Mouse (Mus musculus) embryonic stem cell, embryonic (primary cell): Measurements from ENCODE around the gene Hist1h4c.
"Not testable (repeated sequence)": the region's sequence is repeated elsewhere in the genome, so short reads cannot be mapped to it uniquely, and the experiment has no call there.

Source experiments
- CTCF ChIA-PET, 4 experiments: fragments of 300-600 bp in 2 of 4; fragments of 350-600 bp in 2 of 4; sonication (Branson Sonifier 250); formaldehyde crosslinking; loops; one replicate each; lab custom pipeline; 2022; ENCODE audit warnings: inconsistent platforms in 2 of 4; lab: Charles Lee
- POLR2A ChIA-PET, 4 experiments: fragments of 300-600 bp in 2 of 4; fragments of 350-600 bp in 2 of 4; sonication (Branson Sonifier 250); formaldehyde crosslinking; loops; one replicate each; lab custom pipeline; 2022; ENCODE audit warnings: antibody characterized with exemption in 4 of 4, inconsistent platforms in 1 of 4; lab: Charles Lee

The Hist1h4c gene

DNA sequence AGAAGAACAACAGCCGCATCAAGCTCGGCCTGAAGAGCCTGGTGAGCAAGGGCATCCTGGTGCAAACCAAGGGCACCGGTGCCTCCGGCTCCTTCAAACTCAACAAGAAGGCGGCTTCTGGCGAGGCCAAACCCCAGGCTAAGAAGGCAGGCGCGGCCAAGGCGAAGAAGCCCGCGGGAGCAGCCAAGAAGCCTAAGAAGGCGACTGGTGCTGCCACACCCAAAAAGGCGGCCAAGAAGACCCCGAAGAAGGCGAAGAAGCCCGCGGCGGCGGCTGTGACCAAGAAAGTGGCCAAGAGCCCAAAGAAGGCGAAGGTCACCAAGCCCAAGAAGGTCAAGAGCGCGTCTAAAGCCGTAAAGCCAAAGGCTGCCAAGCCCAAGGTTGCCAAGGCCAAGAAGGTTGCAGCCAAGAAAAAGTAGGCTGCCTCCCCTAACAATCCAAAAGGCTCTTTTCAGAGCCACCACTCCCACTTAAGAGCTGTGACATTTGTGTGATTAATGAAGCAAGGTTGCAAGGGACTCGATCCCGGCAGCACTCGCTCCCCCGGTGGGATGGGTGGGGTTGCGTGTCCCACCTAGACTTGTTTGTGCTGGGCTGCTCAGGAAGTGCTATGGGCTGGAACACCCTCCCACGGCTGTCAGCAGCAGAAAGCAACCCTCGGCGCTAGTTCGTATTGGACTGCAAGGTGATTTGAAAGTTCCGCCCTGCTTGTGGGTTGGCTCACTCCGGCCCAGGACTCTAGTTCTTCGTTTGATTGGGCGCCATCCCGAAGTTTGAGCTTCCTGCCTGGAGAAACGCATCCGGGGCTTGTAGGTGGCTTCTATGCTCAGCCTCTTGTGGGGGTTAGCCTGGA is 41.0 kb upstream of the Hist1h4c start:
- ChIA-PET POLR2A (interaction anchor here (0.5 to 44.4 kb wide), 138 partner anchors 3 to 1986 kb away, joined by 3 to 2331 read pairs (median 5); partner anchors contain the start of genes Hist1h1a (in 4 of the 4), Hist1h2ab (in 4 of the 4), Hist1h2bc (in 4 of the 4) and Hist1h2be (in 4 of the 4)), CTCF (interaction anchor here in 2 of 4 experiments (1.0 to 3.0 kb wide), 5 partner anchors 10 to 42 kb away, joined by 3 to 11 read pairs (median 3); partner anchors contain the start of genes Hist1h2ab (in 1 of the 2), Hist1h3b (in 1 of the 2) and Hist1h4c (in 1 of the 2))

DNA sequence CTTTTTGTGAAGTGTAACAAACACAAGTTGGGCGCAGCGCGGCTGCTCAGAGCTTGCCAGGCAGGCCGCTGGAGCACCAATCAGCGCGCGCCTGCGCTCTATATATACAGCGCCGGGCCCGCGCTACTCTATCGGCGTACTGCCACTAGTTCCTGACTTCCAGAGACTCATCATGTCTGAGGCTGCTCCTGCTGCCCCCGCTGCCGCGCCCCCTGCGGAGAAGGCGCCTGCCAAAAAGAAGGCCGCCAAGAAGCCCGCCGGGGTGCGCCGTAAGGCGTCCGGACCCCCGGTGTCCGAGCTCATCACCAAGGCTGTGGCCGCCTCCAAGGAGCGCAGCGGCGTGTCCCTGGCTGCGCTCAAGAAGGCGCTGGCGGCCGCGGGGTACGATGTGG is 40.4 kb upstream of the Hist1h4c start, which contains the start of gene Hist1h1c:
Gene Hist1h1c, plus strand, starts transcription at position 132 of the 392 bp plus-strand sequence.
- POLR2A ChIA-PET = interaction anchor here (0.6 to 44.4 kb wide), 108 partner anchors 3 to 1985 kb away, joined by 3 to 2331 read pairs (median 6); partner anchors contain the start of genes Hist1h1a (in 4 of the 4), Hist1h2ab (in 4 of the 4), Hist1h2bc (in 4 of the 4) and Hist1h2be (in 4 of the 4)

DNA sequence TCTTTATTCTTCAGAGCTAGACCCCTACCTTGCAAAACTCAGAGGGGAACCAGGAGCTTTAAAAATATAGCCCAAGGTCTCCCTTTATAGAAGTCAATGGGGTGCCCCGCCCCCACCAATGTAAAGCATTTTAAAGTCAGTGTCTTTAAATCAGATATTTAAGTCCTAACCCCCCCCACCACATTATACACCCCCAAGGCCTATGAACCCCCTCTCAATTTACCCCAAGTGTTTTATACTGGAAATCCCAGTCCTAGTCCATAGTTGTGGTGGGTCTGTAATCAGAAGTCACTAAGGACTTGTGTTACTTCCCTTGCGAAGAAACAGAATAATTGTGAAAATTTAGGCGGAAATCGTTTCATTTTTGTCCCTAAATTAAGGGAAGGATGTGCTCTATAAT is 39.8 kb upstream of the Hist1h4c start:
- POLR2A ChIA-PET = interaction anchor here (0.5 to 44.4 kb wide), 88 partner anchors 4 to 1702 kb away, joined by 3 to 2331 read pairs (median 10); partner anchors contain the start of genes Hist1h1a (in 4 of the 4), Hist1h2ab (in 4 of the 4), Hist1h2bc (in 4 of the 4) and Hist1h2be (in 4 of the 4)
- CTCF ChIA-PET = interaction anchor here in 2 of 4 experiments (0.6 to 3.0 kb wide), 5 partner anchors 14 to 41 kb away, joined by 3 to 11 read pairs (median 4); partner anchors contain the start of genes Hist1h2ab (in 1 of the 2), Hist1h3b (in 1 of the 2) and Hist1h4c (in 1 of the 2)

More for the DNA sequence above, 40.4 kb upstream of the Hist1h4c start, which contains the start of gene Hist1h1c:
- CTCF ChIA-PET = interaction anchor here in 2 of 4 experiments (1.1 to 3.0 kb wide), 3 partner anchors 13 to 42 kb away, joined by 3 to 11 read pairs (median 3); partner anchors contain the start of genes Hist1h2ab (in 1 of the 2) and Hist1h3b (in 1 of the 2)

- POLR2A ChIA-PET = interaction anchor here (0.8 to 44.4 kb wide), 32 partner anchors 5 to 1694 kb away, joined by 3 to 2331 read pairs (median 31); partner anchors contain the start of genes Hist1h4c (in 4 of the 4), Hist1h1a (in 3 of the 4), Hist1h2ac (in 3 of the 4) and Hist1h2ae (in 3 of the 4)
- CTCF ChIA-PET = interaction anchor here in 1 of 4 experiments (1.0 to 2.1 kb wide), 2 partner anchors 15 to 39 kb away, joined by 4 to 5 read pairs; partner anchors contain the start of genes Hist1h3b and Hist1h4c
Observed at GRCm38 (mm10) chr13:23737091-23737490, 38.8 kb upstream of the Hist1h4c start.

GRCm38 (mm10) chr13:23732156-23732804 is 34.0 kb upstream of the Hist1h4c start:
- CTCF ChIA-PET = interaction anchor here in 2 of 4 experiments (0.6 to 1.3 kb wide), 6 partner anchors 27 to 523 kb away, joined by 3 to 6 read pairs (median 4); no protein-coding TSS in a partner anchor
- POLR2A ChIA-PET = interaction anchor here (0.5 to 39.0 kb wide), 15 partner anchors 16 to 470 kb away, joined by 3 to 2331 read pairs (median 4); partner anchors contain the start of genes Hist1h3b (in 3 of the 4), Hist1h4c (in 3 of the 4), Hist1h1a (in 2 of the 4) and Hist1h2ab (in 2 of the 4)

GRCm38 (mm10) chr13:23730479-23730878 is 32.2 kb upstream of the Hist1h4c start:
- CTCF ChIA-PET = interaction anchor here in 3 of 4 experiments (0.6 to 1.3 kb wide), 3 partner anchors 18 to 31 kb away, joined by 3 to 4 read pairs (median 3); no protein-coding TSS in a partner anchor
- POLR2A ChIA-PET = interaction anchor here in 3 of 4 experiments (1.0 to 39.0 kb wide), 11 partner anchors 8 to 49 kb away, joined by 3 to 2331 read pairs (median 32); partner anchors contain the start of genes Hist1h4c (in 3 of the 3), Hist1h1a (in 2 of the 3), Hist1h1c (in 2 of the 3) and Hist1h2ab (in 2 of the 3)

DNA sequence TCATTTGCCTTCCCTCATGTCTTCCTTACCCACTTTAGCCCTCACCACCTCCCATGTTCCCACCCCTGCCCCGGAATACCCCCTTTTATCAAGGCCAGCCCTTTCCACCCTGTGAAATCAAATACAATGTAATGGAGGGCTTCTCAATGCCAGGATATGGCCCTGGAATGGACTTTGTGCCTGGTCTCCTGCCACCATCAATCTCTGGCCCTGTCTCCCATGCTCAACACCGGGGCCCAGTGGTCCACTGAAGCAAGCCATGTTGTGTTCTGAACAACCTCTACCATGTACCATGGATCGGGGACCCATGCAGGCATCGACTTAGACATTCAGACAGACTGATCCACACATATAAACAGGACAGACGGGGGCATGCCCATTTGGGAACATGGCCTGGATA is 31.5 kb upstream of the Hist1h4c start:
- POLR2A ChIA-PET = interaction anchor here in 3 of 4 experiments (0.6 to 39.0 kb wide), 18 partner anchors 9 to 1686 kb away, joined by 3 to 2331 read pairs (median 19); partner anchors contain the start of genes Hist1h1c (in 3 of the 3), Hist1h4c (in 3 of the 3), Hist1h1a (in 2 of the 3) and Hist1h2ab (in 2 of the 3)
- CTCF ChIA-PET = interaction anchor here in 2 of 4 experiments (0.9 to 1.3 kb wide), 4 partner anchors 10 to 30 kb away, joined by 3 to 4 read pairs (median 3); no protein-coding TSS in a partner anchor

DNA sequence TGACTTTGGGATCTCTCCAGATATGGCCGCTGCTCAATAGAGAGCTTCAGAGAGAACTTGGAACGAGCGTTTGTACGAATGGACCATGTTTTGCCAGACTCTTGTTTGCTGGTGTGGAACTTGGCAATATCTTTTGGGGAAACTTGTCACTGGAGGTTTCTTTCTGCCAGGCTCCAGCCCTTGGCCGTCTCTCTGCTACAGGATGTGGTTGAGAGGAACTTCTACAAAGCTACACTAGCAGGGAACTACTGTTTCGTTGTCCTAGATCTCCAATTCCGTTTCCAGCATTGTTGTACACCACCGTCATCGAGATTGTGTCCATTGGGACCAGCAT is 30.9 kb upstream of the Hist1h4c start:
- ChIA-PET POLR2A (interaction anchor here in 3 of 4 experiments (0.6 to 39.0 kb wide), 18 partner anchors 9 to 1686 kb away, joined by 3 to 2331 read pairs (median 19); partner anchors contain the start of genes Hist1h1c (in 3 of the 3), Hist1h4c (in 3 of the 3), Hist1h1a (in 2 of the 3) and Hist1h2ab (in 2 of the 3)), CTCF (interaction anchor here in 3 of 4 experiments (0.6 to 1.2 kb wide), 4 partner anchors 11 to 353 kb away, joined by 3 to 7 read pairs (median 4); no protein-coding TSS in a partner anchor)

GRCm38 (mm10) chr13:23728472-23729191 is 30.4 kb upstream of the Hist1h4c start:
- POLR2A ChIA-PET = interaction anchor here (0.6 to 39.0 kb wide), 24 partner anchors 9 to 1685 kb away, joined by 3 to 2331 read pairs (median 6); partner anchors contain the start of genes Hist1h1c (in 4 of the 4), Hist1h1a (in 3 of the 4), Hist1h4c (in 3 of the 4) and Hist1h2ab (in 2 of the 4)
- CTCF ChIA-PET = interaction anchor here in 3 of 4 experiments (0.6 to 1.2 kb wide), 3 partner anchors 27 to 353 kb away, joined by 4 to 7 read pairs (median 4); no protein-coding TSS in a partner anchor

DNA sequence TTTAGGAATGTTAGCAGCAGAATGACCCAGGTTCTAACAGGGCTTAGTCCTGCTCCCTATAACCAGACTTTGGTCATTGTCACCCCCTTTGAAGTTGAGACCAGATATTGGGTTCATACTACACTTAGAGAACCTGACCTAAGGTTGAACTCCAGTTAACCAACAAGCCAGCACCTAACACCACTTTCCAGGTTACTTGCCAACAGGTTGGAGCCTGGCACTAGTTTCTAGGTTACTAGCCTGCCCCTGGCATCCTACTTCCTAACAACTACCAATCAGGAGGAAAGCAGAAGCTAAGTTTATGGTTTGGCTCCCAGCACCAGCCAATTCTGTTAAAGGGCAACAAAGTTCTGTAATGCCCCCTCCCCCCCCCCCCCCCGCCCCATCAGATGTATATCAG is 27.0 kb upstream of the Hist1h4c start:
- CTCF ChIA-PET = no interaction called here
- POLR2A ChIA-PET = interaction anchor here in 2 of 4 experiments (0.8 to 39.0 kb wide), 5 partner anchors 13 to 41 kb away, joined by 3 to 2331 read pairs (median 70); partner anchors contain the start of genes Hist1h1c (in 2 of the 2), Hist1h2ab (in 2 of the 2), Hist1h2bb (in 2 of the 2) and Hist1h3b (in 2 of the 2)

GRCm38 (mm10) chr13:23724239-23724638 is 26.0 kb upstream of the Hist1h4c start:
- POLR2A ChIA-PET = interaction anchor here in 2 of 4 experiments (1.0 to 39.0 kb wide), 4 partner anchors 25 to 34 kb away, joined by 4 to 2331 read pairs (median 799); partner anchors contain the start of genes Hist1h2ab (in 2 of the 2), Hist1h2bb (in 2 of the 2), Hist1h3b (in 2 of the 2) and Hist1h3c (in 2 of the 2)
- CTCF ChIA-PET = no interaction called here

DNA sequence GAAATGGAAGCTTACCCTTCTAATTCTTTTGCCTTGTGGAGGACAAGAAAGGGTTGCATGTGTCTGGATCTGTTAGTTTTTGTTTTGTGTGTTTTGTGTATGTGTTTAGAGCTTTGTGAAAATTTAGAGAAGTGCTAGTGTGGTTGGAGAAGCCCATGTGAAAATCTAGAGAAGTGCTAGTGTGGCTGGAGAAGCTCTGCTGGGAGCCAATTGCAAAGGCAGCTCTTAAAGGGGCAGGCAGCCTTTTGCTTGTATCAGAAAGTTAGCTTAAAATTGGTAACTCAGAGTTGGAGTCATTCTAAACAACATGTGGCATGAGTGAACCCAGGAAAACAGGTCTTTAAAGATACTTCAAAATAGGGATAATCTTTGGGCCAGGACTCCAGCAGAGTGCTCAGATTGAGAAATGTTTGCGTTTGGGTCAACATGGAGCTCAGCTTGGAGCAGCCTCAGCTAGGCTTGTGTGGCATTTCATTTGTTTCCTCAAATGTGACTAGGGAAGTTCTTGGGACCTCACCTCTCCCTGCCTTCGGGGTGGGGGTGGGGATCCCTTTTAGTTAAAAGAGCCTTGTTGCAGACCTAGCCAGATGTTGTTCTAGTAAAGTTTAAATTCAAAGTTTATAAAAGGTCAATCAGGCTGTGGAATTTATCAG is 19.5 kb upstream of the Hist1h4c start:
- POLR2A ChIA-PET = interaction anchor here (0.8 to 2.9 kb wide), 19 partner anchors 9 to 56 kb away, joined by 3 to 14 read pairs (median 5); partner anchors contain the start of genes Hist1h1c (in 2 of the 4), Hist1h2ac (in 2 of the 4), Hist1h2bc (in 2 of the 4) and Hist1h3b (in 2 of the 4)

GRCm38 (mm10) chr13:23717176-23717575 is 18.9 kb upstream of the Hist1h4c start:
- POLR2A ChIA-PET = interaction anchor here (0.5 to 2.9 kb wide), 18 partner anchors 9 to 1967 kb away, joined by 3 to 14 read pairs (median 5); partner anchors contain the start of genes Hist1h2ac (in 2 of the 4), Hist1h2bc (in 2 of the 4), Hist1h3b (in 2 of the 4) and Hist1h4c (in 2 of the 4)
- CTCF ChIA-PET = no interaction called here

More for the DNA sequence above, 19.5 kb upstream of the Hist1h4c start:
- CTCF ChIA-PET = not testable (repeated sequence)

DNA sequence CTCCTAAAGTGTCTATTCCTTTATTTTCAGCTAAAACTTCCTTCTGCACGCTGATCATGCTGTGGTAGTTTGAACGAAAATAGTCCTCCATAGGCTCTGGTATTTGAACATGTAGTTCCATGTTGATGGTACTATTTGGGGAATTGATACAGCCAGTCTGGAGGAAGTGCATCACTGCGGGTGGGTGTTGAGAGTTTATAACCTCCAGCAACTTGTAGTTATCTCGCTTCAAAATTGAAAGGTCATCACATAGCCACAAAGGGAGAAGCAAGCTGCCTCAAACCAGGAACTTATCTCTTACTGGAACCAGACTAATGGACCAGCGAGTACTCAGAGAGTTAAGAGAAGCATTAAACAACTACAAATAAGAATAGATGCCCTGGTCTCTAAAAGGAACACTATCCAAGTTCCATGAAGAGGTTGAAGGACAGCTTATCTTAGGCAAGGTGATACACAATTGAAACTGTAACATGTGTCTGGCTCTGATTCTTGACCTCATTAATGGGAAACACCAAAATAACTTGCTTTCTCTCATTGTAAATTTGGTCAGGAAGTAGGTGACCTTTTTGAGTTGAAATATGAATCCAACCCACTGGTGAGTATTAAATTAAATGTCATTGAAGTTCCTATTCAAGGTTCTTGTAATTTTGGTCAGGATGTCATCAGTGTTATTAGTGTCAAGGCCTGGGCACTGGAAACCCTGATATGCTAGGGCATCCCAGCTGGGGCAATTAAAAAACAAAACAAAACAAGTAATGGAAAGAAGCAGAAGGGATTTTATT is 18.2 kb upstream of the Hist1h4c start:
- POLR2A ChIA-PET = interaction anchor here (0.5 to 6.4 kb wide), 12 partner anchors 8 to 1967 kb away, joined by 3 to 56 read pairs (median 10); partner anchors contain the start of genes Hist1h1c (in 2 of the 4), Hist1h4c (in 2 of the 4), Hist1h1a (in 1 of the 4) and Hist1h1t (in 1 of the 4)
- CTCF ChIA-PET = no interaction called here
